Mouse (Mus musculus) bone marrow macrophage, adult 2 months (primary cell): ENCODE measurements around the gene Tekt2.

Experiments used
- CTCF ChIP-seq: IDR thresholded peaks from 2 replicates; pipeline ENCODE4 v1.5.1; 2012; ENCODE audit warnings: low read depth, mild to moderate bottlenecking, low read length, moderate library complexity
- POLR2A ChIP-seq: IDR thresholded peaks from 2 replicates; pipeline ENCODE4 v1.6.1; 2012; ENCODE audit warnings: mild to moderate bottlenecking, low read depth, low read length, borderline replicate concordance

- no peak for TF ChIP-seq CTCF
- TF ChIP-seq POLR2A = no peak
These were observed 13.8 kb downstream of the Tekt2 start for GRCm38 (mm10) chr4:126311566-126312200.
